ENCODE assay signal across 19 mouse cellular contexts in the genomic region with DNA sequence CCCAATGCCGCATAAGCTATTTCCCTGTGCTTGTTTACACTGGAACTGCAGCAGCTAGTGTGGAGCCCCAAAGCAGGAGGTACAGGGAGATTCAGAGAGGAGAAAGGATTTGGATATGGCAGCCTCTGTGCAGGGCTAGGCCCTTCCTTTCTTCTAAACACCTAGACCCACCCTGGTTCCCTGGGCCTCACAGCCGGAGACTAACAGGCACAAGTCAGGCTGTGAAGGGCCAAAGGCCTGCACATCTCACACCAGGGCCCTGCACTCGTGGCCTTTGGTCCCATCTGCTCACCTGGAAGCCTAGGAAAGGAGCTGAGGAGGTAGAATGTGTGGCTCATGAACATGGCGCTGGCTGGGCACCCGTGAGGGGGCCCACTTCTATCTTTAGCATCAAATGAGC. TPM values are rescaled to one million over a fixed set of nuclear protein-coding genes. Genes with fewer than 3 reads are reported as not detected.
DNase-seq lines count a peak whose midpoint lies in the region; ATAC-seq and TF ChIP-seq lines count a peak whose summit lies in the region.
"Had no signal": no experiment of that assay in that cellular context is flagged by ENCODE, and none has a peak within 500 bp of the region (broad histone marks: within the 10 kb centered on the region; RNA-seq: fewer than 3 reads in every experiment).

No protein-coding gene starts in this region.

- TF ChIP-seq CTCF in hindbrain, postnatal 0 days (IDR thresholded peaks at IDR 0.05; ENCODE audit: low read depth) = no peak

- no peaks in the 10 kb centered on the region for H3K4me1 ChIP-seq in forebrain, embryonic 12.5 days
- no peaks in the 10 kb centered on the region for H3K4me1 ChIP-seq in forebrain, embryonic 14.5 days (ENCODE audit: control insufficient read depth, insufficient read depth, low read length)
- H3K4me1 ChIP-seq in hindbrain, embryonic 15.5 days (replicated peaks) = no peaks in the 10 kb centered on the region
- no peaks in the 10 kb centered on the region for H3K4me1 ChIP-seq in hindbrain, embryonic 14.5 days (replicated peaks; ENCODE audit: control insufficient read depth, insufficient read depth, low read length)
- peaks cover 15% of the 10 kb centered on the region; the same call in 1 of the 2 replicates for H3K4me1 ChIP-seq in embryonic facial prominence, embryonic 15.5 days
- no peaks in the 10 kb centered on the region for H3K4me1 ChIP-seq in hindbrain, postnatal 0 days (ENCODE audit: insufficient read depth, low read length)
- H3K4me1 ChIP-seq: liver, embryonic 15.5 days had no signal

- ATAC-seq in forebrain, embryonic 12.5 days (ENCODE audit: low FRiP score) = no peak
- no peak for ATAC-seq in forebrain, embryonic 14.5 days
- ATAC-seq in hindbrain, embryonic 15.5 days (ENCODE audit: low FRiP score, low read depth) = no peak
- no peak for ATAC-seq in hindbrain, embryonic 14.5 days (ENCODE audit: low FRiP score)
- ATAC-seq in embryonic facial prominence, embryonic 15.5 days (ENCODE audit: insufficient number of reproducible peaks, low FRiP score, low TSS enrichment, low read depth) = no peak
- ATAC-seq in hindbrain, postnatal 0 days = no peak
- ATAC-seq: midbrain, embryonic 16.5 days had no signal

- H3K27ac ChIP-seq in forebrain, embryonic 12.5 days = no peak overlapping the region
- no peak overlapping the region for H3K27ac ChIP-seq in forebrain, embryonic 14.5 days (ENCODE audit: low read depth, low read length)
- H3K27ac ChIP-seq in hindbrain, embryonic 15.5 days (replicated peaks) = peak overlapping the region; percentile 34
- no peak overlapping the region for H3K27ac ChIP-seq in hindbrain, embryonic 14.5 days
- peak overlapping the region; percentile 34; the same call in 1 of the 2 replicates for H3K27ac ChIP-seq in embryonic facial prominence, embryonic 15.5 days (replicated peaks)
- peak overlapping the region; percentile 22 for H3K27ac ChIP-seq in hindbrain, postnatal 0 days
- H3K27ac ChIP-seq: heart, embryonic 10.5 days; left cerebral cortex, adult 2 months; liver, embryonic 15.5 days; macrophage had no signal

- no peak overlapping the region for H3K4me2 ChIP-seq in forebrain, embryonic 12.5 days
- H3K4me2 ChIP-seq in forebrain, embryonic 14.5 days (ENCODE audit: low read length) = no peak overlapping the region
- H3K4me2 ChIP-seq in hindbrain, embryonic 15.5 days = no peak overlapping the region
- H3K4me2 ChIP-seq in hindbrain, embryonic 14.5 days (replicated peaks) = no peak overlapping the region
- H3K4me2 ChIP-seq in embryonic facial prominence, embryonic 15.5 days (replicated peaks) = no peak overlapping the region
- no peak overlapping the region for H3K4me2 ChIP-seq in hindbrain, postnatal 0 days (ENCODE audit: low read depth, low read length)
- H3K4me2 ChIP-seq: liver, embryonic 15.5 days had no signal

- H3K9ac ChIP-seq in forebrain, embryonic 12.5 days = peak overlapping the region; percentile 25; the same call in 1 of the 2 replicates
- no peak overlapping the region for H3K9ac ChIP-seq in forebrain, embryonic 14.5 days (ENCODE audit: low read length)
- no peak overlapping the region for H3K9ac ChIP-seq in hindbrain, embryonic 15.5 days
- H3K9ac ChIP-seq in hindbrain, embryonic 14.5 days = no peak overlapping the region
- no peak overlapping the region for H3K9ac ChIP-seq in embryonic facial prominence, embryonic 15.5 days
- no peak overlapping the region for H3K9ac ChIP-seq in hindbrain, postnatal 0 days (replicated peaks; ENCODE audit: low read length)
- H3K9ac ChIP-seq: liver, embryonic 15.5 days had no signal

- DNase-seq in forebrain, embryonic 14.5 days (ENCODE audit: low spot score) = no peak
- DNase-seq in hindbrain, embryonic 14.5 days (ENCODE audit: low spot score) = no peak
- DNase-seq in hindbrain, postnatal 0 days (ENCODE audit: low spot score) = no peak
- no peak for DNase-seq in thymus, postnatal 36 days
- DNase-seq: kidney, adult 18-20 months; liver; right cerebral cortex, adult 18-20 months; right cerebral cortex, postnatal 4 days; thymus, postnatal 4 days had no signal

- H3K9me3 ChIP-seq in forebrain, embryonic 12.5 days = no peaks in the 10 kb centered on the region
- no peaks in the 10 kb centered on the region for H3K9me3 ChIP-seq in forebrain, embryonic 14.5 days (replicated peaks; ENCODE audit: control insufficient read depth, low read length)
- no peaks in the 10 kb centered on the region for H3K9me3 ChIP-seq in hindbrain, embryonic 15.5 days
- no peaks in the 10 kb centered on the region for H3K9me3 ChIP-seq in hindbrain, embryonic 14.5 days (ENCODE audit: control insufficient read depth, low read length)
- H3K9me3 ChIP-seq in embryonic facial prominence, embryonic 15.5 days (replicated peaks) = no peaks in the 10 kb centered on the region
- no peaks in the 10 kb centered on the region for H3K9me3 ChIP-seq in hindbrain, postnatal 0 days (ENCODE audit: low read length)
- H3K9me3 ChIP-seq: heart, embryonic 10.5 days; liver, embryonic 15.5 days had no signal

- H3K27me3 ChIP-seq in forebrain, embryonic 12.5 days = no peaks in the 10 kb centered on the region
- no peaks in the 10 kb centered on the region for H3K27me3 ChIP-seq in forebrain, embryonic 14.5 days (replicated peaks; ENCODE audit: control insufficient read depth, insufficient read depth, low read length)
- H3K27me3 ChIP-seq in hindbrain, embryonic 15.5 days = no peaks in the 10 kb centered on the region
- no peaks in the 10 kb centered on the region for H3K27me3 ChIP-seq in hindbrain, embryonic 14.5 days (ENCODE audit: control insufficient read depth, insufficient read depth, low read length)
- H3K27me3 ChIP-seq in embryonic facial prominence, embryonic 15.5 days = no peaks in the 10 kb centered on the region
- no peaks in the 10 kb centered on the region for H3K27me3 ChIP-seq in hindbrain, postnatal 0 days (ENCODE audit: insufficient read depth, low read length)
- H3K27me3 ChIP-seq: liver, embryonic 15.5 days had no signal

- H3K4me3 ChIP-seq in forebrain, embryonic 12.5 days (replicated peaks) = no peak overlapping the region
- no peak overlapping the region for H3K4me3 ChIP-seq in forebrain, embryonic 14.5 days (ENCODE audit: low read depth, low read length)
- H3K4me3 ChIP-seq in hindbrain, embryonic 15.5 days = no peak overlapping the region
- H3K4me3 ChIP-seq in hindbrain, embryonic 14.5 days (replicated peaks; ENCODE audit: low read length) = no peak overlapping the region
- no peak overlapping the region for H3K4me3 ChIP-seq in embryonic facial prominence, embryonic 15.5 days (replicated peaks)
- H3K4me3 ChIP-seq in hindbrain, postnatal 0 days (ENCODE audit: low read length) = no peak overlapping the region
- H3K4me3 ChIP-seq: heart, embryonic 10.5 days; left cerebral cortex, adult 2 months; liver, embryonic 15.5 days; myocyte had no signal

- peaks cover 16% of the 10 kb centered on the region for H3K36me3 ChIP-seq in forebrain, embryonic 12.5 days (replicated peaks)
- peaks cover 16% of the 10 kb centered on the region for H3K36me3 ChIP-seq in forebrain, embryonic 14.5 days (ENCODE audit: control insufficient read depth, insufficient read depth, low read length)
- H3K36me3 ChIP-seq in hindbrain, embryonic 15.5 days = peaks cover 26% of the 10 kb centered on the region
- peaks cover 37% of the 10 kb centered on the region for H3K36me3 ChIP-seq in hindbrain, embryonic 14.5 days (replicated peaks; ENCODE audit: control insufficient read depth, insufficient read depth)
- H3K36me3 ChIP-seq in embryonic facial prominence, embryonic 15.5 days = peaks cover 15% of the 10 kb centered on the region; the same call in 1 of the 2 replicates
- peaks cover 9% of the 10 kb centered on the region for H3K36me3 ChIP-seq in hindbrain, postnatal 0 days (ENCODE audit: insufficient read depth, low read length)
- H3K36me3 ChIP-seq: liver, embryonic 15.5 days had no signal

- WGBS in forebrain, embryonic 12.5 days = 86% methylated on average over 5 of the region's 5 CpGs
- 80% methylated on average over 5 of the region's 5 CpGs for WGBS in forebrain, embryonic 14.5 days
- WGBS in hindbrain, embryonic 15.5 days = 77% methylated on average over 5 of the region's 5 CpGs
- 79% methylated on average over 5 of the region's 5 CpGs for WGBS in hindbrain, embryonic 14.5 days
- WGBS in embryonic facial prominence, embryonic 15.5 days = 67% methylated on average over 5 of the region's 5 CpGs
- WGBS in hindbrain, postnatal 0 days = 72% methylated on average over 5 of the region's 5 CpGs

RNA-seq across cellular contexts. Expression of a gene that starts 22.8 kb away (rescaled TPM):
- polyA plus RNA-seq in forebrain, embryonic 12.5 days (2016; fragmentation: Nextera tagmentation; extraction: Ambion mirVana) = 0.08 and 0.34 TPM in 2 replicates
- 0.48 TPM in 1 of 2 replicates, not detected in the other for polyA plus RNA-seq in forebrain, embryonic 14.5 days (2014; fragmentation: Nextera tagmentation; extraction: Ambion mirVana)
- 0.27 and 0.47 TPM in 2 replicates for polyA plus RNA-seq in hindbrain, embryonic 15.5 days (2015; fragmentation: Nextera tagmentation; extraction: Ambion mirVana)
- polyA plus RNA-seq in hindbrain, embryonic 14.5 days (2014; fragmentation: Nextera tagmentation; extraction: Ambion mirVana) = 0.10 and 0.27 TPM in 2 replicates
- 5.1 and 7.3 TPM in 2 replicates for polyA plus RNA-seq in embryonic facial prominence, embryonic 15.5 days (2015; fragmentation: Nextera tagmentation; extraction: Ambion mirVana)
- total RNA-seq in hindbrain, postnatal 0 days (2014; rRNA removed) = 0.21 and 0.29 TPM in 2 replicates
- 0.25 and 0.33 TPM in 2 replicates for polyA plus RNA-seq in hindbrain, postnatal 0 days (2015; fragmentation: Nextera tagmentation; extraction: Ambion mirVana)
- total RNA-seq: MEL had no signal
- polyA plus RNA-seq: macrophage had no signal

RNA-seq across cellular contexts. Expression of a gene that starts 43.1 kb away (rescaled TPM):
- polyA plus RNA-seq in forebrain, embryonic 12.5 days (2016; fragmentation: Nextera tagmentation; extraction: Ambion mirVana) = 26.9 and 29.5 TPM in 2 replicates
- polyA plus RNA-seq in forebrain, embryonic 14.5 days (2014; fragmentation: Nextera tagmentation; extraction: Ambion mirVana) = 11.8 and 14.0 TPM in 2 replicates
- 14.5 and 15.1 TPM in 2 replicates for polyA plus RNA-seq in hindbrain, embryonic 15.5 days (2015; fragmentation: Nextera tagmentation; extraction: Ambion mirVana)
- polyA plus RNA-seq in hindbrain, embryonic 14.5 days (2014; fragmentation: Nextera tagmentation; extraction: Ambion mirVana) = 17.3 and 17.9 TPM in 2 replicates
- 18.6 and 21.2 TPM in 2 replicates for polyA plus RNA-seq in embryonic facial prominence, embryonic 15.5 days (2015; fragmentation: Nextera tagmentation; extraction: Ambion mirVana)
- total RNA-seq in hindbrain, postnatal 0 days (2014; rRNA removed) = 40.4 and 48.4 TPM in 2 replicates
- polyA plus RNA-seq in hindbrain, postnatal 0 days (2015; fragmentation: Nextera tagmentation; extraction: Ambion mirVana) = 8.6 and 10.3 TPM in 2 replicates

RNA-seq across cellular contexts. Expression of a gene that starts 43.2 kb away (rescaled TPM):
- 18.3 and 22.0 TPM in 2 replicates for polyA plus RNA-seq in forebrain, embryonic 12.5 days (2016; fragmentation: Nextera tagmentation; extraction: Ambion mirVana)
- polyA plus RNA-seq in forebrain, embryonic 14.5 days (2014; fragmentation: Nextera tagmentation; extraction: Ambion mirVana) = 23.9 and 30.7 TPM in 2 replicates
- polyA plus RNA-seq in hindbrain, embryonic 15.5 days (2015; fragmentation: Nextera tagmentation; extraction: Ambion mirVana) = 46.1 and 57.4 TPM in 2 replicates
- 48.1 and 53.9 TPM in 2 replicates for polyA plus RNA-seq in hindbrain, embryonic 14.5 days (2014; fragmentation: Nextera tagmentation; extraction: Ambion mirVana)
- 24.0 and 24.4 TPM in 2 replicates for polyA plus RNA-seq in embryonic facial prominence, embryonic 15.5 days (2015; fragmentation: Nextera tagmentation; extraction: Ambion mirVana)
- total RNA-seq in hindbrain, postnatal 0 days (2014; rRNA removed) = 51.8 and 54.0 TPM in 2 replicates
- polyA plus RNA-seq in hindbrain, postnatal 0 days (2015; fragmentation: Nextera tagmentation; extraction: Ambion mirVana) = 31.5 and 39.3 TPM in 2 replicates

Comparison
In these comparisons a context has a peak if more than half of its experiments do, and no peak if none do; other contexts are left out.
1. H3K27ac ChIP-seq: peak in hindbrain, embryonic 15.5 days (single experiment), embryonic facial prominence, embryonic 15.5 days (single experiment) and hindbrain, postnatal 0 days (single experiment); none in forebrain, embryonic 12.5 days (single experiment), forebrain, embryonic 14.5 days (single experiment) and hindbrain, embryonic 14.5 days (single experiment).